Mouse (Mus musculus): ENCODE data around the gene Aatk.

DNA sequence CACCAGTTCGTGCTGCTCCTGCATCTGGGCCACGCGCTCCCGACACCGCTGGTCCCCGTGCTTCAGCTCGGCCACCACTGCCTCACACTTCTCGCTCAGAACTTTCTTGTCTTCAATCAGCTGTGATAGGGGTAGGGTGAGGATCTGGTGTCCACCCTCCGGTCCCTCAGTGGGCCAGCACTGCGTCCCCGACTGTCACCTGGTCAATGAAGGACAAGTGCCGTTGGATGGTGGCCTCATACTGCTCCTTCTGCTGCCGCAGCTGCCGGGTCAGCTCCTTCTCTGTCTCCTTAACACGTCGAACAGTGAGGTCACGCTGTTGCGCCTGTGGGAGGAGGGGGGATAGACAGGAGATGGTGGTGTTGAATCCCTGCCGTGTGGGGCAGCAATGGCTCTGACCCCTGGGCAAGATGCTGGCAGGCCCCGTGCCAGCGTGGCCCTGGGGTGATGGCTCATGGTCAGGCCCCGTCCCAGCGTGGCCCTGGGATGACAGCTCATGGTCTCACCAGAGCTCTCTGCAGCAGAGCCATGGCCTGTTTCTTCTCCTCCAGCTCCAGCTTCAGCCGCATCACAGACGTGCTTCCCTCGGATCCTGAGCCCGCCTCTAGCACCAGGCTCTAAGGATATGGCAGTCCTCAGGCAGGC is 23.4 kb upstream of the Aatk start:
- TF ChIP-seq CTCF (IDR thresholded peaks at IDR 0.05; ENCODE audit: low read depth) (no peak), EP300 (IDR thresholded peaks at IDR 0.05; ENCODE audit: low read depth) (no peak)
